Mouse (Mus musculus): Measurements from ENCODE around the gene Dusp19. TPM values are rescaled to one million over a fixed set of nuclear protein-coding genes. Genes with fewer than 3 reads are reported as not detected.
A peak's percentile ranks its signal among the peaks of the same experiment; 100 is the strongest.

The Dusp19 gene
- polyA plus RNA-seq, 2 experiments from 2014 or later = 13.6 to 15.0 TPM

- peak; percentile 99 for ATAC-seq
Measured at GRCm38 (mm10) chr2:80638364-80639241, 21.8 kb downstream of the Dusp19 start.

GRCm38 (mm10) chr2:80639398-80639797, 22.6 kb downstream of the Dusp19 start:
- ATAC-seq = peak; percentile 1

GRCm38 (mm10) chr2:80639864-80640263, 23.0 kb downstream of the Dusp19 start:
- ATAC-seq = no peak

- ATAC-seq = peak; percentile 54
Measured at GRCm38 (mm10) chr2:80661414-80661813, 44.6 kb downstream of the Dusp19 start.

GRCm38 (mm10) chr2:80662682-80663081, 45.8 kb downstream of the Dusp19 start:
- no peak for ATAC-seq

GRCm38 (mm10) chr2:80667396-80667964, 50.6 kb downstream of the Dusp19 start:
- ATAC-seq = no peak

- no peak for ATAC-seq
Measured at GRCm38 (mm10) chr2:80669868-80670666, 53.2 kb downstream of the Dusp19 start.

- no peak for ATAC-seq
Measured at GRCm38 (mm10) chr2:80678803-80679202, 62.0 kb downstream of the Dusp19 start.

Other genes with a start within 250 kb of the Dusp19 start
- not detected for gene Frzb, start 169.4 kb upstream of the Dusp19 start, polyA plus RNA-seq (2017; shearing (Covaris generic))
- gene Nckap1, start 35.7 kb upstream of the Dusp19 start, polyA plus RNA-seq (2017; shearing (Covaris generic)) = 1 to 10 TPM; 2.1 to 3.0 TPM
- 10 to 100 TPM; 26.5 to 27.4 TPM for gene Nup35, start 191 bp downstream of the Dusp19 start, polyA plus RNA-seq (2017; shearing (Covaris generic))